Mouse (Mus musculus): ENCODE measurements at regions not wholly inside any gene's neighbourhood (a gene's known extent, or its start where the extent isn't known, plus 50 kb on each side); places are given as distances from the start of the nearest gene placed in this dataset.

DNA sequence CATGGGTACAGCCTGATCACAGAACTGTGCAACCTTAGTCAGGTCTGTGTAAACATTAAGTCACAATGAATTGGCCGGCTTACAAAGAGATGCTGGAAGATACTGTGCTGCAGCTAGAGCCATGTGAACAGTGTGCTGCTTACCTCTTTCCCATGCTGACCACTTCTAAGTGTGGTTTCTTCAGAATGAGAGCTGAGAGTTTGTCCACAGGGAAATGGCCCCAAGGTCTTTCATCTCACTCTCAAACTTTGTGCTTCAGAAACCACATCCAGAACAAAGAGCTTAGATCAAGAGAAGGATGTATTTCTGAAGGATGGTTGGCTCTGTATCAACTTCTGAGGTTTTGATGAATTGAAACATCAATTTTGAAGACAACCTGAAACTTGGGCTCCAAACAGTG lies 165.7 kb downstream of the Lrrc3b start:
- no peak for DNase-seq (ENCODE audit: low spot score in 2 of 2)

DNA sequence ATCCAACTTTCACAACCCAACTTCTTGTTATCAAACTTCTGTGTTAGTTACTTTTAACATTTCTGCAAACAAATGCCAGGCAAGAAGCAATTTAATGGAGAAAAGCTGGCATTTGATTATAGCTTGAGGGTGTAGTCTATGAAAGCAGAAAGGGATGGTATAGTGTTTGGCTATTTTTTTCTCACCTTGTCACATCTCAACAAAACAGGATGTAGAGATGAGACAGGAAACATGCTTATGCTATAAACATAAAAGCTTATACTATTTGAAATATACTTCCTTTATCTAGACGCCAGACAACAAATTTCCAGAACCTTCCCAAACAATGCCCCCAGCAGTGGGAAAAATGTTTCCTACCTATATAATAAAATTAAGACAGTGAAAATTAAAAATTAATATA lies 166.4 kb downstream of the Lrrc3b start:
- DNase-seq (ENCODE audit: low spot score in 2 of 2): no peak

- no peak for DNase-seq (ENCODE audit: low spot score in 2 of 2)
Measured at GRCm38 (mm10) chr14:15266287-15266686, 172.5 kb downstream of the Lrrc3b start.

DNA sequence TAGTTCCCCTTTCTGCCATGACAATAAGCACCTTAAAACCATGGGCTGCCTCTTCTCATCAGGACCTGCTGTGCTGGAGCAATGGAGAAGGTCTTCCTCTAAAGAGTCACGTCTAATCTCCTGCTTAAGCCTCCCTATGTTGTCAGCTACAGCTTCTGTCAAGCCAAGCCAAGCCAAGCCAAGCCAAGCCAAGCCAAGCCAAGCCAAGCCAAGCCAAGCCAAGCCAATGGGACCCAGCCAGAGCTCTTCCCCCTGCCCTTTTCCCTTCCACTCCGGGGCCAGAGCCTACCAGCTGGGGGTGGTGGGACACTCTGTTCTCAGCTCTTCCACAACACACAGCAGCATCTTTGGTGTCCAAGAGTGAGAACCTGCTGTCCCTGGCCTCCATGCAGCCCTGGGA lies 175.8 kb downstream of the Lrrc3b start:
- DNase-seq (ENCODE audit: low spot score in 2 of 2): no peak

DNA sequence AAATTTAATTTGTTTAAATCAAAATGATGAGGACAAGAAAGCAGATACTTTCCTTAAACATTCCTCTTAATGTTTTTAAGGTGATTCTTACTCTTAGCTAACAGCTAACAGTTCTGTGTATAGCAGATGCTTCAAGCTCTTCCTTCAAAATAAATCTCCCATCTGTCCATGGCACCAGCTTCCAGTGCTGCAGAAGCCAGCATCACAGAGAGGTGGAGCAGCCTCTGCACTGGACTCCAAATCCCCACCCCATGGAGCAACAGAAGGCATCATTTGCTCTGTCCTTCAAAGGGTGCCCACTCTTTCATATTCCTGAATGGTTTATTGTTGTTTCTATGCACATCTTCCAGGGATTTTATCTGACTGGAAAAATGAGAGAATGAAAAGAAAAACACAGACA lies 183.1 kb downstream of the Lrrc3b start:
- peak; percentile 25 to 28 for DNase-seq (ENCODE audit: low spot score in 2 of 2)

DNA sequence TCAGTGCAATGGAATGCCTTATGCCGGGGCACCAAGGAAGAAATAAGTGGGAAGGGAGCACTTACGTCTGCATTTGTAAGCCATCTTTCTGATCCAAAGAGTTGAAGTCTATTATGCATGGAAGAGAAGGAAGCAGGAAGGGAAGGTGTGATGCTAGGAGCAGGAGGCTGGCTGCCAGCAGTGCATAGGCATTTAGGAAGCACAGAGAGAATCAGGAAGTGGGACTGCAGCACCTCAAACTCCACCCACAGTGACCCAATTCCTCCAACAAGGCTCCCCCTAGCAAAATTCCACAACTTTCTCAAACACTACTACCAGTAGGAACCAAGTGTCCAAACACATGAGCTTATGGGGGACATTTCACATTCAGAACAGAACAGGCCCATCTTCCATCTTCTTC lies 233.2 kb downstream of the Lrrc3b start:
- no peak for DNase-seq (ENCODE audit: low spot score in 2 of 2)

GRCm38 (mm10) chr14:15204284-15204683 lies 234.5 kb downstream of the Lrrc3b start:
- DNase-seq (ENCODE audit: low spot score in 2 of 2): no peak
